In genomic region chr13:111953860-111954519, GRCm38 (mm10) we compare ENCODE assay signal across 10 mouse cellular contexts.
A peak's percentile ranks its signal among the peaks of the same experiment; 100 is the strongest.
DNase-seq lines count a peak whose midpoint lies in the region; ATAC-seq and TF ChIP-seq lines count a peak whose summit lies in the region.
"Had no signal": no experiment of that assay in that cellular context is flagged by ENCODE, and none has a peak within 500 bp of the region (broad histone marks: within the 10 kb centered on the region; RNA-seq: fewer than 3 reads in every experiment).

No protein-coding gene starts in this region.

- no peak for ATAC-seq in forebrain, embryonic 14.5 days
- ATAC-seq in intestine, embryonic 15.5 days, result no peak
- ATAC-seq in intestine, postnatal 0 days, result no peak
- ATAC-seq in neural tube, embryonic 13.5 days (ENCODE audit: low read depth), result no peak
- no peak for ATAC-seq in neural tube, embryonic 15.5 days (ENCODE audit: low FRiP score)
- ATAC-seq in stomach, embryonic 16.5 days (ENCODE audit: insufficient read depth, low FRiP score), result no peak

- no peak for TF ChIP-seq CTCF in intestine, postnatal 0 days (IDR thresholded peaks at IDR 0.05; ENCODE audit: low read depth)

- no peak for DNase-seq in forebrain, embryonic 10.5 days (ENCODE audit: extremely low spot score, low spot score)
- DNase-seq in forebrain, embryonic 14.5 days (ENCODE audit: low spot score), result no peak
- DNase-seq in frontal cortex, postnatal 25 days (ENCODE audit: low spot score in 2 of 2), result no peak
- DNase-seq: midbrain, embryonic 14.5 days had no signal

- H3K27ac ChIP-seq in forebrain, embryonic 10.5 days, result peak overlapping the region; percentile 73
- H3K27ac ChIP-seq in forebrain, embryonic 14.5 days (ENCODE audit: low read depth, low read length), result no peak overlapping the region
- H3K27ac ChIP-seq in intestine, embryonic 15.5 days, result 0 out of 2 replicates have a peak overlapping the region, but pooled peaks have one; percentile 34
- no peak overlapping the region; the same call in 1 of the 2 replicates for H3K27ac ChIP-seq in intestine, postnatal 0 days (ENCODE audit: low read depth, low read length)
- 0 out of 2 replicates have a peak overlapping the region, but pooled peaks have one; percentile 13 for H3K27ac ChIP-seq in neural tube, embryonic 13.5 days (replicated peaks)
- H3K27ac ChIP-seq in neural tube, embryonic 15.5 days (replicated peaks), result no peak overlapping the region
- H3K27ac ChIP-seq in stomach, embryonic 16.5 days (ENCODE audit: low read length), result peak overlapping the region; percentile 13; the same call in 1 of the 2 replicates

- H3K9ac ChIP-seq in forebrain, embryonic 14.5 days (ENCODE audit: low read length), result no peak overlapping the region
- no peak overlapping the region for H3K9ac ChIP-seq in intestine, embryonic 15.5 days
- no peak overlapping the region for H3K9ac ChIP-seq in intestine, postnatal 0 days (ENCODE audit: low read depth, low read length)
- no peak overlapping the region for H3K9ac ChIP-seq in neural tube, embryonic 13.5 days
- H3K9ac ChIP-seq in neural tube, embryonic 15.5 days (replicated peaks), result no peak overlapping the region
- no peak overlapping the region for H3K9ac ChIP-seq in stomach, embryonic 16.5 days (ENCODE audit: low read length)

- peaks cover 35% of the 10 kb centered on the region for H3K4me1 ChIP-seq in forebrain, embryonic 10.5 days
- no peaks in the 10 kb centered on the region for H3K4me1 ChIP-seq in forebrain, embryonic 14.5 days (ENCODE audit: control insufficient read depth, insufficient read depth, low read length)
- peaks cover 9% of the 10 kb centered on the region; the same call in 1 of the 2 replicates for H3K4me1 ChIP-seq in intestine, embryonic 15.5 days (replicated peaks)
- no peaks in the 10 kb centered on the region for H3K4me1 ChIP-seq in intestine, postnatal 0 days (replicated peaks; ENCODE audit: control insufficient read depth, insufficient read depth, low read length)
- H3K4me1 ChIP-seq in neural tube, embryonic 13.5 days (replicated peaks), result 0 out of 2 replicates have a peak, but pooled peaks cover 4% of the 10 kb centered on the region
- peaks cover 10% of the 10 kb centered on the region for H3K4me1 ChIP-seq in neural tube, embryonic 15.5 days
- H3K4me1 ChIP-seq in stomach, embryonic 16.5 days (ENCODE audit: control insufficient read depth, insufficient read depth, low read length), result peaks cover 14% of the 10 kb centered on the region

- H3K4me3 ChIP-seq in forebrain, embryonic 10.5 days, result peak overlapping the region; percentile 3; the same call in 1 of the 2 replicates
- no peak overlapping the region for H3K4me3 ChIP-seq in forebrain, embryonic 14.5 days (ENCODE audit: low read depth, low read length)
- no peak overlapping the region for H3K4me3 ChIP-seq in intestine, embryonic 15.5 days (replicated peaks)
- H3K4me3 ChIP-seq in intestine, postnatal 0 days (ENCODE audit: low read depth, low read length), result no peak overlapping the region
- no peak overlapping the region for H3K4me3 ChIP-seq in neural tube, embryonic 13.5 days
- no peak overlapping the region for H3K4me3 ChIP-seq in neural tube, embryonic 15.5 days (replicated peaks)
- no peak overlapping the region for H3K4me3 ChIP-seq in stomach, embryonic 16.5 days (replicated peaks; ENCODE audit: low read length)

- H3K4me2 ChIP-seq in forebrain, embryonic 14.5 days (ENCODE audit: low read length), result no peak overlapping the region
- H3K4me2 ChIP-seq in intestine, embryonic 15.5 days (replicated peaks), result no peak overlapping the region
- H3K4me2 ChIP-seq in intestine, postnatal 0 days (replicated peaks; ENCODE audit: low read depth), result no peak overlapping the region
- H3K4me2 ChIP-seq in neural tube, embryonic 13.5 days, result no peak overlapping the region
- no peak overlapping the region for H3K4me2 ChIP-seq in neural tube, embryonic 15.5 days
- no peak overlapping the region for H3K4me2 ChIP-seq in stomach, embryonic 16.5 days (ENCODE audit: low read depth, low read length)
- H3K4me2 ChIP-seq: liver, embryonic 11.5 days had no signal

- H3K27me3 ChIP-seq in forebrain, embryonic 10.5 days (ENCODE audit: poor library complexity, severe bottlenecking), result no peaks in the 10 kb centered on the region
- no peaks in the 10 kb centered on the region for H3K27me3 ChIP-seq in forebrain, embryonic 14.5 days (replicated peaks; ENCODE audit: control insufficient read depth, insufficient read depth, low read length)
- H3K27me3 ChIP-seq in intestine, embryonic 15.5 days (replicated peaks), result no peaks in the 10 kb centered on the region
- H3K27me3 ChIP-seq in intestine, postnatal 0 days (replicated peaks; ENCODE audit: control insufficient read depth, insufficient read depth, low read length), result no peaks in the 10 kb centered on the region
- H3K27me3 ChIP-seq in neural tube, embryonic 13.5 days, result no peaks in the 10 kb centered on the region
- no peaks in the 10 kb centered on the region for H3K27me3 ChIP-seq in neural tube, embryonic 15.5 days (replicated peaks)
- no peaks in the 10 kb centered on the region for H3K27me3 ChIP-seq in stomach, embryonic 16.5 days (ENCODE audit: control insufficient read depth, insufficient read depth, low read length)

- H3K9me3 ChIP-seq in forebrain, embryonic 10.5 days, result no peaks in the 10 kb centered on the region
- no peaks in the 10 kb centered on the region for H3K9me3 ChIP-seq in forebrain, embryonic 14.5 days (replicated peaks; ENCODE audit: control insufficient read depth, low read length)
- H3K9me3 ChIP-seq in intestine, embryonic 15.5 days, result no peaks in the 10 kb centered on the region
- no peaks in the 10 kb centered on the region for H3K9me3 ChIP-seq in intestine, postnatal 0 days (ENCODE audit: control insufficient read depth)
- no peaks in the 10 kb centered on the region for H3K9me3 ChIP-seq in neural tube, embryonic 13.5 days
- H3K9me3 ChIP-seq in neural tube, embryonic 15.5 days (replicated peaks), result no peaks in the 10 kb centered on the region
- no peaks in the 10 kb centered on the region for H3K9me3 ChIP-seq in stomach, embryonic 16.5 days (replicated peaks; ENCODE audit: control insufficient read depth, low read length)

- WGBS in forebrain, embryonic 10.5 days, result 46% methylated on average over 8 of the region's 8 CpGs
- WGBS in forebrain, embryonic 14.5 days, result 14% methylated on average over 8 of the region's 8 CpGs
- WGBS in intestine, embryonic 15.5 days, result 55% methylated on average over 8 of the region's 8 CpGs
- 71% methylated on average over 8 of the region's 8 CpGs for WGBS in intestine, postnatal 0 days
- WGBS in neural tube, embryonic 13.5 days, result 58% methylated on average over 8 of the region's 8 CpGs
- 60% methylated on average over 8 of the region's 8 CpGs for WGBS in neural tube, embryonic 15.5 days
- WGBS in stomach, embryonic 16.5 days, result 51% methylated on average over 8 of the region's 8 CpGs

- H3K36me3 ChIP-seq in forebrain, embryonic 10.5 days (replicated peaks), result no peaks in the 10 kb centered on the region
- no peaks in the 10 kb centered on the region for H3K36me3 ChIP-seq in forebrain, embryonic 14.5 days (ENCODE audit: control insufficient read depth, insufficient read depth, low read length)
- no peaks in the 10 kb centered on the region for H3K36me3 ChIP-seq in intestine, embryonic 15.5 days
- no peaks in the 10 kb centered on the region for H3K36me3 ChIP-seq in intestine, postnatal 0 days (ENCODE audit: control insufficient read depth, insufficient read depth)
- no peaks in the 10 kb centered on the region for H3K36me3 ChIP-seq in neural tube, embryonic 13.5 days
- no peaks in the 10 kb centered on the region for H3K36me3 ChIP-seq in neural tube, embryonic 15.5 days
- no peaks in the 10 kb centered on the region for H3K36me3 ChIP-seq in stomach, embryonic 16.5 days (ENCODE audit: control insufficient read depth, insufficient read depth, low read length)

Comparison
In these comparisons a context has a peak if more than half of its experiments do, and no peak if none do; other contexts are left out.
1. H3K27ac ChIP-seq: peak in forebrain, embryonic 10.5 days (single experiment), intestine, embryonic 15.5 days (single experiment), neural tube, embryonic 13.5 days (single experiment) and stomach, embryonic 16.5 days (single experiment); none in forebrain, embryonic 14.5 days (single experiment), intestine, postnatal 0 days (single experiment) and neural tube, embryonic 15.5 days (single experiment).